Mouse (Mus musculus) midbrain, embryonic 15.5 days (tissue): ENCODE data around the gene Kdm3a. TPM values are rescaled to one million over a fixed set of nuclear protein-coding genes. Genes with fewer than 3 reads are reported as not detected.

Experiments
- ATAC-seq: fragments of 200-750 bp; cut with Nextera tagmentation; replicated peaks from 2 replicates; pipeline ENCODE4 v1.8.0; 2017; ENCODE audit warnings: moderate TSS enrichment
- H3K27ac ChIP-seq: fragments of 300-500 bp; sonication (generic); 2 replicates; pipeline ENCODE4 v1.5.1; 2015; ENCODE audit warnings: mild to moderate bottlenecking, inconsistent platforms
- H3K27me3 ChIP-seq: fragments of 300-500 bp; sonication (generic); replicated peaks from 2 replicates; pipeline ENCODE4 v1.6.1; 2015; ENCODE audit warnings: inconsistent platforms
- H3K36me3 ChIP-seq: fragments of 300-500 bp; sonication (generic); replicated peaks from 2 replicates; pipeline ENCODE4 v1.6.1; 2015; ENCODE audit warnings: inconsistent platforms
- H3K4me1 ChIP-seq: fragments of 300-500 bp; sonication (generic); 2 replicates; pipeline ENCODE4 v1.6.1; 2015; ENCODE audit warnings: inconsistent platforms
- H3K4me2 ChIP-seq: fragments of 300-500 bp; sonication (generic); 2 replicates; pipeline ENCODE4 v1.6.1; 2015; ENCODE audit warnings: inconsistent platforms, mild to moderate bottlenecking, moderate library complexity
- H3K4me3 ChIP-seq: fragments of 300-500 bp; sonication (generic); 2 replicates; pipeline ENCODE4 v1.5.1; 2015; ENCODE audit warnings: mild to moderate bottlenecking, inconsistent platforms
- H3K9ac ChIP-seq: fragments of 300-500 bp; sonication (generic); 2 replicates; pipeline ENCODE4 v1.6.1; 2015; ENCODE audit warnings: mild to moderate bottlenecking, inconsistent platforms
- H3K9me3 ChIP-seq: fragments of 300-500 bp; sonication (generic); 2 replicates; pipeline ENCODE4 v1.6.1; 2016; ENCODE audit warnings: inconsistent platforms
- WGBS: fragments of 180-500 bp; shearing (Covaris S2); methylation state at CpG from one replicate; pipeline ENCODE4 v1.1.7; 2015; ENCODE audit warnings: mixed read lengths; 5-methylcytosine and 5-hydroxymethylcytosine counted together
- polyA plus RNA-seq: library from polyadenylated mRNA; unstranded; fragments of >200 nt; fragmentation: Nextera tagmentation; extraction: Ambion mirVana; gene quantifications from 2 replicates; pipeline ENCODE4 v1.2.1, GENCODE M21; 2015

The Kdm3a gene
- polyA plus RNA-seq, 1 experiment from 2014 or later: 46.5 TPM

DNA sequence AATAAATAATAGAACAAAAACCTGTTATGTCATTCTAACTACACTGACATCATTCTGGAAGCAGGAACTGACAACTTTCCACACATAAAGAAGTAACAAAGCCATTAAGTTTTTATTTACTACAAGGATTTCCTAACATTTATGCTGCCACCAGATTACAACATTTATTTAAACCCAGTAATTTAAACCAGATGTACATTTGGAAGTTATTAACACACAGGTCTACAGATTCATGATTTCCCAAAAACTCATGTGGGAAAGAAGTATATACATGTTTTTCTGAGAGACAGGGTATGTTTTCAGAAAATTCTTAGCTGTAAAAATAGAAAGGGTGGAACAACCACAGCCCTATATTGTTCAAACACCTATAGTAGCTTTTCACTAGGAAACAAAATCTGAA, 8.1 kb downstream of the Kdm3a start:
- no peak overlapping the region for H3K4me2 ChIP-seq
- peaks cover 11% of the 10 kb centered on the region for H3K4me1 ChIP-seq
- peaks cover 37% of the 10 kb centered on the region for H3K36me3 ChIP-seq
- H3K4me3 ChIP-seq: no peak overlapping the region
- H3K9me3 ChIP-seq: no peaks in the 10 kb centered on the region
- H3K27me3 ChIP-seq: no peaks in the 10 kb centered on the region
- no peak overlapping the region for H3K9ac ChIP-seq
- H3K27ac ChIP-seq: no peak overlapping the region
- no peak for ATAC-seq

DNA sequence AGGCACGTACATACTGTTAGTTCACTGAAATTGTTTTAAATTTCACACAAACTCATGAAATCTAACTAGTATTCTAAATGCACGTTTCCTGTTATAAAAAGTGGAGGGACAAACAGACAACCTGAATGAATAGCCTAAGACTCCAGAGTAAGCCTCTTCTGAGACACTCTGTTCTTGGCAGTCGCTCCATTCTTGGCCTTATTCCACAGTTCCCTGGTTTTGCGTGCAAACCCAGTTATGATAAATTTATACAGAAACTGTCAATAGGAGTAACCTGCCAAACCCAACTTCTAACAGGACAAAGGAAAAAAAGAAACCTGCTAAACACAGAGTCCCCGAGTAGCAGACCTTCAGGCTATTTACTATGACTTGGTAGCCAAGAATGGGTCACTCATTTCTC, 10.8 kb downstream of the Kdm3a start:
- H3K9ac ChIP-seq: no peak overlapping the region
- H3K27ac ChIP-seq: no peak overlapping the region
- no peak overlapping the region for H3K4me3 ChIP-seq
- H3K36me3 ChIP-seq: peaks cover 45% of the 10 kb centered on the region
- no peak for ATAC-seq
- no peaks in the 10 kb centered on the region for H3K4me1 ChIP-seq
- WGBS: 90% methylated on average over 5 of the region's 5 CpGs
- no peaks in the 10 kb centered on the region for H3K27me3 ChIP-seq
- no peak overlapping the region for H3K4me2 ChIP-seq
- H3K9me3 ChIP-seq: no peaks in the 10 kb centered on the region

DNA sequence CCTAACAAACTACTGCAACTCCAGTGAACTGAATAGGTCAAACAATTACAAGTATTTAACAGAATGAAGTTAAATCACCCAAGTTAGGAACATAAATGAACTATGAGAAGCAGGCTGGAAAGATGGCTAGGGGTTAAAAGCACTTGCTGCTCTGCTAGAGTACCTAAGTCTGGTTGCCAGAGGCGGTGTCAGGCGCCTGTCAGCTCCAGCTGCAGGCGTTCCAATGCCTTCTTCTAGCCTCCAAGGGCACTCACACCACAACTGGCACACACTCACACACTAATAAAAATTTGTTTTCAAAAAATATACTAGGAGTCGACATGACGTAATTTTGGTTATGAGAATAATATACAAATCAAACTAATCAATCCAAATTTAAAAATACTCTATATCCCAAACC, 11.2 kb downstream of the Kdm3a start:
- Histone ChIP-seq H3K4me1 (no peaks in the 10 kb centered on the region), H3K27ac (no peak overlapping the region), H3K9me3 (no peaks in the 10 kb centered on the region), H3K4me3 (no peak overlapping the region), H3K9ac (no peak overlapping the region), H3K36me3 (peaks cover 46% of the 10 kb centered on the region), H3K27me3 (no peaks in the 10 kb centered on the region), H3K4me2 (no peak overlapping the region)
- 94% methylated on average over 5 of the region's 5 CpGs for WGBS
- no peak for ATAC-seq

DNA sequence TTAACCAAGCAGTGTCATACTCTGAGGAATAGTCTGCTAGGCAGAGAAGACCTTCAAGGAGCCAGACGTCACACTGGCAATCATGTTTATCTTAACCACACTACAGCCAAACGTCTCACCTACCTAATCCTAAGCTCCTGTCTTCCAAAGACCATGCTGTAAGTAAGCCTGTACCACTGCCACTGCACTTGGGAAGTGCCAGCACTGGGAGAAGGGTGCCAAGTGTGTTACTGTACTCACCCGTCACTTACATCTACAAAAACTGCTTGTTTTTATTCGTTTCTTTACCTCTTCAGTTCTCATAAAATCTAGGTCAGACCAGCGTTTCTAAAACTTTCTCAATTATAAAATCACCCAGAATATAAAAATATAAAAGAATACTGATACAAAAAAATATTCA, 15.8 kb downstream of the Kdm3a start:
- 86% methylated on average over 5 of the region's 5 CpGs for WGBS
- no peak for ATAC-seq
- Histone ChIP-seq H3K4me2 (no peak overlapping the region), H3K4me3 (no peak overlapping the region), H3K9me3 (no peaks in the 10 kb centered on the region), H3K27ac (no peak overlapping the region), H3K27me3 (no peaks in the 10 kb centered on the region), H3K36me3 (peaks cover 42% of the 10 kb centered on the region), H3K4me1 (no peaks in the 10 kb centered on the region), H3K9ac (no peak overlapping the region)

DNA sequence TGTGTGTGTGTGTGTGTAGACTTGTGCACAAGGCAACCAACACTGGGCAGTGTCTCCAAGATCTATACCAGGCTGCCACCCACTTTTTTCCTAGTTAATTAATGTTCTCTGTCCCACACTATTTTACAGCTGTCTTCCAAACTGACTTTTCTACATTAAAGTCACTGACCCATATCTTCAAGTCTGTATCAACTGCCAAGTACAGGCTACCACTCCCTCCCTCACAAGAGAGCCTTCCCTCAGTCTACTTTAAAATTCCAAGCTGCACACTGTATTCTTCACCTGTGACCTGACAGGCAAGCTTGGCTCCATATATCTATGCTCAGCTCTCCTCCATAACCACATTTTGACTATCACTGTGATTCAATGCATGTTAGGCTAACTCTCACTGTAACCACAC, 19.6 kb downstream of the Kdm3a start:
- Histone ChIP-seq H3K9me3 (no peaks in the 10 kb centered on the region), H3K4me2 (no peak overlapping the region), H3K27ac (no peak overlapping the region), H3K4me3 (no peak overlapping the region), H3K27me3 (no peaks in the 10 kb centered on the region), H3K36me3 (peaks cover 54% of the 10 kb centered on the region), H3K9ac (no peak overlapping the region), H3K4me1 (no peaks in the 10 kb centered on the region)
- ATAC-seq: no peak

DNA sequence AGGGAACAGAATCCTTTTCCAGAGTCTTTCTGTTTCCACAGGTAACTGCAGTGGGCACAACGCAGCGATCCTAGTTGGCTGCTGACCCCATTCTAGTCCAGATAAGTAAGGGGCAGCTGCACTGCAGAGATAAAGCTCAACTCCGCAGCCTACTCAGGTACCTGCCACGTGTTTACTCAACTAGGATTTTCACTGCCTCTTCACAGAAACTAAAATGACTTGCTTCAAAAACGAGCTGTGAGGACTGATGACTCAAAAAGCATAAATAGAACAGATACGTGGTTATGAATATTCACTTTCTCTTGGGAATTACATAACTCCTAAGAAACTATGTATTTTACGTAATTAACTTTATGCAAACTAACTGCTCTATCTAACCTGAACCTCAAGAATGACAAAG, 22.8 kb downstream of the Kdm3a start:
- H3K9me3 ChIP-seq: no peaks in the 10 kb centered on the region
- H3K4me3 ChIP-seq: no peak overlapping the region
- H3K9ac ChIP-seq: no peak overlapping the region
- 95% methylated on average over 7 of the region's 7 CpGs for whole genome bisulfite sequencing
- no peaks in the 10 kb centered on the region for H3K27me3 ChIP-seq
- peaks cover 35% of the 10 kb centered on the region for H3K36me3 ChIP-seq
- no peak overlapping the region for H3K27ac ChIP-seq
- H3K4me2 ChIP-seq: no peak overlapping the region
- H3K4me1 ChIP-seq: no peaks in the 10 kb centered on the region
- ATAC-seq: no peak

DNA sequence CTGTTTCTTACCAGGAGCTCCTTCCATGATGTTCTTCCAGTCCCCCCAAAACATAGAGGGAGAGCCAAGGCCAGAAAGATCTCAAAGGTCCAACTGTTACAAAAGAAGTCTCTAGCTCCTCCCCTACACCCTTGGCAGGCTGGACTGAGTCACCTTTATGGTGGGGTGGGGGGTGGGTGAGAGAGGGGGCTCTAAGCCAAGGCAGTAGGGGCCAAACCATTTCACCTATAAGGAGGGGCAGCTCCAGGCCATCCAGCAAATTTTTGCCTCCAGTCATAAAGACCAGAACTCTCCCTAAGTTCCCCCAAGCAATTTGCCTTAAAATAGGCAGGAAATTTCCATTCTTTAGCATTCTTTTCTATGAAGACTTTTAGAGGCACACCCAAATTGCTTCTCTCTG, 23.8 kb downstream of the Kdm3a start:
- ATAC-seq: no peak
- Histone ChIP-seq H3K27me3 (no peaks in the 10 kb centered on the region), H3K27ac (no peak overlapping the region), H3K4me3 (no peak overlapping the region), H3K4me2 (no peak overlapping the region), H3K9ac (no peak overlapping the region), H3K9me3 (no peaks in the 10 kb centered on the region), H3K36me3 (peaks cover 33% of the 10 kb centered on the region), H3K4me1 (no peaks in the 10 kb centered on the region)

DNA sequence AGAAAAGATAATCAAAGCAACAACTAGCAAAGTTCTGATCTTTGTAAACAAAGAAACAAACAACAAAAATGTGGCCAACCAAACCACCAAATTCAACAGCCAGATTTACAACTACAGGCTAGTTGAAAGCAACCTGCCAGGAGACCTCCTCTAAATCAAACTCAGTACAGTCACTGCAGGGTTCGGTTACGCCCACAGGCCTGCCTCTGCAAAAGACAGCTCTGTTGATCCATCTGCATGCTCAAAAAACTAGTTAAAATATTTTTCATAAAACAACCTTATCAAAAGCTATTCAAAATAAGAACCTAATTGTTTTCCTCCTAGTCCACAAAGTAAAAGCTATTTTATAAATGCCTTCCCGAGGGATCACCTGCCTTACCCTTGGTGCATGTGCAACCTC, 25.0 kb downstream of the Kdm3a start:
- no peaks in the 10 kb centered on the region for H3K4me1 ChIP-seq
- no peak overlapping the region for H3K4me3 ChIP-seq
- H3K9ac ChIP-seq: no peak overlapping the region
- H3K27ac ChIP-seq: no peak overlapping the region
- H3K9me3 ChIP-seq: no peaks in the 10 kb centered on the region
- ATAC-seq: no peak
- H3K36me3 ChIP-seq: peaks cover 35% of the 10 kb centered on the region
- H3K27me3 ChIP-seq: no peaks in the 10 kb centered on the region
- no peak overlapping the region for H3K4me2 ChIP-seq
- 95% methylated on average over 3 of the region's 3 CpGs for WGBS

DNA sequence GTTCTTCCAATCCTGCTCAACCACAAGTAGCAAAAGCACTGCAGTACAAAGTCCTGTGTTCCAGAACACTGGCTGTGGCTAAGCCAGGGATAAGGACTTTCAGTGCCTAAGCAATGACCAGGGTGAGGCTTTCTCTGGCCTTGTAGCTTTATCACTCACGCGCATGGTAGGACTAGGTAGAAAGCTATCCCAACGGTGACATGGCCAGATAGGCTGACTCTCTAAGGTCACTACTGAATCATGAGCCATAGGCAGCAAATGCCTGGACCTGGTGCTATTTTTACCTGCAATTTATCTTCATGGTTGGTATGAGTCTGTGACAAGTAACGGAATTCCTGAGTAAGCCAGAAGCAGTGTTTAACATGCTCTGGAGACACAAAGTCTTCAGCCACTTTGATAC, 42.6 kb downstream of the Kdm3a start:
- H3K27ac ChIP-seq: no peak overlapping the region
- H3K4me2 ChIP-seq: no peak overlapping the region
- no peak for ATAC-seq
- WGBS: 97% methylated on average over 4 of the region's 4 CpGs
- H3K9me3 ChIP-seq: no peaks in the 10 kb centered on the region
- H3K36me3 ChIP-seq: peaks cover 71% of the 10 kb centered on the region
- H3K4me3 ChIP-seq: no peak overlapping the region
- H3K27me3 ChIP-seq: no peaks in the 10 kb centered on the region
- H3K9ac ChIP-seq: no peak overlapping the region
- no peaks in the 10 kb centered on the region for H3K4me1 ChIP-seq

DNA sequence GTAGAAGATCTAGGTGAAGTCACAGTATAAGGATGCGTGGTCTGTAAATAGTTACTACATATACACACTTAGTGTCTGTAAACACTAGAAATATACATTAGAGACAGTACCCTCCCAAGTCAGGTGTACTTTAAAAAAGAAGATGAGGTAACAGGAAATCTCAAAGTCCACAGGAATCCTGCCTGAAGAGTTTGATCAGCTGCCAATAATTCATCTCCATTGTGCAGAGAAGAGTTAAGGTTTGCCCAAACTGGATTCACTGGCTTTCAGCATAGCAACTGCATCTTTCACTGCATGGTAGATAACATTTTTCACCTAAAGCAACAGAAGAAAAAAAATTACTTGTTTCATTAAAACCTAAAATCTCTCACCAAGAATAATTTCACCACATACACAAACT, 43.4 kb downstream of the Kdm3a start:
- Histone ChIP-seq H3K9me3 (no peaks in the 10 kb centered on the region), H3K27ac (no peak overlapping the region), H3K4me2 (no peak overlapping the region), H3K9ac (no peak overlapping the region), H3K27me3 (no peaks in the 10 kb centered on the region), H3K36me3 (peaks cover 65% of the 10 kb centered on the region), H3K4me3 (no peak overlapping the region), H3K4me1 (no peaks in the 10 kb centered on the region)
- WGBS: 92% methylated on average over 1 of the region's 1 CpGs
- ATAC-seq: no peak

DNA sequence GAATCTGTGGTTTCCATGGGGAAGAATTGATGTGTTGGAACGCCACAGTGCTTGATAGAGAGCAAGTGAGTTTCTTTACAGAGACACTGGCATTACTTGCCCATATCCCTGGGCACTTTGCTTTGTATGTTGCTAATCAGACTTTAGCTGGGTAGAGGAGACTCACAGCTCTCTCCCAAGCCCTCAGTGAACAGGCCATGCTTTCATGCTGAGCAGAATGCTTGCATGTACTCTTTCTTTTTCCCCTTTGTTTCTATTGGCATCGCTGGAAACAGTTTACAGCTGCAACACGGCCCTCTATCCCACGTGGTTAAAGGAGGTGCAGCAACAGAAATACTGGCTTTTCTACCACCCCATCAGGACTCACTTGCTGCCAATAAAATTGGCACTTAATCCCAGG, 49.6 kb downstream of the Kdm3a start:
- Histone ChIP-seq H3K27me3 (no peaks in the 10 kb centered on the region), H3K36me3 (peaks cover 19% of the 10 kb centered on the region), H3K27ac (no peak overlapping the region), H3K4me2 (no peak overlapping the region), H3K4me3 (no peak overlapping the region), H3K9ac (no peak overlapping the region), H3K9me3 (no peaks in the 10 kb centered on the region), H3K4me1 (no peaks in the 10 kb centered on the region)
- ATAC-seq: no peak
- 63% methylated on average over 4 of the region's 4 CpGs for WGBS

DNA sequence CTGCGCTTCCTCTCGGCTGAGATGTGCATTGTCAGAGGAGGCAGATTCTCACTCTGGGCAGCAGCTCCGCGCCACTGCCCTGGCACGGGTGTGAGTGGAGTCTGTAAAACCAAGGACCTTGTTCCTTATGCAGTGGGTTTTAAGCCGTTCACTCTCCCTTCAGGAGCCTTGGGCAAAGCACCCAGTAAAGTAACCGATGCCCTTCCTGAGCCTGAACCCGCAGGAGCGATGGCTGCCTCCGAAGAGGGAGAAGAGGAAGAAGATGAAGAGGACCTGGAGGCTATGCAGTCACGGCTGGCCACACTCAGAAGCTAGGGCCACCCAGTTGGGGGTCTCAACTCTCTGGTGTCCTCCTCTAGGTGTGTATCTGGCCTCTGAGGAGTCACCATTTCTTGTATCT, 53.3 kb downstream of the Kdm3a start:
- 95% methylated on average over 11 of the region's 11 CpGs for WGBS
- H3K36me3 ChIP-seq: peaks cover 8% of the 10 kb centered on the region
- no peak for ATAC-seq

DNA sequence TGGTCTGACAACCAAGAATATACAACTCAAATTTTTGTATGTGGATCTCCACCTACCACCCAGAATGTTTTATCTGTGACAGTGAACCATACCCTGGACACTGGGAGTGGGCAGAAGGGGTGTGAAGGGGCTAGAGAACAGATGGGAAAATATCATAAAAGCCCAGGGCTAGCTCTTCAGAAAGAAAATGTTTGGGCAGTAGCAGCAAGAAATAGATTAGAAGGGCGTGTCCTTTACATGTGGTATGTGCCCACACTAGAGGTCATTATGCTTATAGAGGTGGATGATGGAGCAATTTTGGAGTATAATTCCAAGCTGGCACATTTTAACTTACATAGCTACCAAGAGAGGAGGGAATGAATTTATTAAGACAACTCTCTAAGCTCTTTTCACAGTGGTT, 57.4 kb downstream of the Kdm3a start:
- H3K27ac ChIP-seq: no peak overlapping the region
- ATAC-seq: no peak
- no peaks in the 10 kb centered on the region for H3K4me1 ChIP-seq
- no peak overlapping the region for H3K4me3 ChIP-seq
- H3K36me3 ChIP-seq: peaks cover 16% of the 10 kb centered on the region
- H3K27me3 ChIP-seq: no peaks in the 10 kb centered on the region
- WGBS: 100% methylated on average over 1 of the region's 1 CpGs
- no peaks in the 10 kb centered on the region for H3K9me3 ChIP-seq
- no peak overlapping the region for H3K4me2 ChIP-seq
- no peak overlapping the region for H3K9ac ChIP-seq

More for the DNA sequence above, 53.3 kb downstream of the Kdm3a start:
- no peaks in the 10 kb centered on the region for H3K27me3 ChIP-seq
- H3K9ac ChIP-seq: no peak overlapping the region
- H3K4me1 ChIP-seq: no peaks in the 10 kb centered on the region
- H3K4me3 ChIP-seq: no peak overlapping the region
- no peaks in the 10 kb centered on the region for H3K9me3 ChIP-seq
- no peak overlapping the region for H3K4me2 ChIP-seq
- no peak overlapping the region for H3K27ac ChIP-seq

DNA sequence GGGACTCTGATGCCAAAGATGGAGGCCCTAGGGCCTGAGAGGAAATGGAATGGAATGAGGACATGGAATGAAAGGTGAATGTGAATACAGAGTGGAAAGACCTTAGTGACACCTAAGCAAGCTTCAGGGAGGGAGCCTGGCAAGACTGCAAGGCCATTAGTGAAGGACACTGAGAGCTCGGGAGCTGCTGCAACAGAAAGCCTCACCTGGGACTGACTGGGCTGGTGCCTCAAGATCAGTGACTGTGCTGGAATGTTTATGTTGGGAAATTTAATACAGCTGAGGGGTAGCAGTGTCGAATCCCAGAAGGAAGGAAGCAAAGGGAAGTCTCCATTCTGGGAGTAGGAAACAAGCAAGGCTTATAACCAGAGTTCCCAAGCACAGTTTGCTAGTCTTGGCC, 63.8 kb downstream of the Kdm3a start:
- no peak for ATAC-seq
- Histone ChIP-seq H3K4me2 (no peak overlapping the region), H3K9me3 (no peaks in the 10 kb centered on the region), H3K27me3 (no peaks in the 10 kb centered on the region), H3K27ac (no peak overlapping the region), H3K36me3 (0 out of 2 replicates have a peak, but pooled peaks cover 11% of the 10 kb centered on the region), H3K4me1 (no peaks in the 10 kb centered on the region), H3K9ac (no peak overlapping the region), H3K4me3 (no peak overlapping the region)
- WGBS: 83% methylated on average over 2 of the region's 2 CpGs
